Mouse (Mus musculus) CH12.LX (cell line): ENCODE measurements at regions not wholly inside any gene's neighbourhood (a gene's known extent, or its start where the extent isn't known, plus 50 kb on each side); places are given as distances from the start of the nearest gene placed in this dataset.
A peak's percentile ranks its signal among the peaks of the same experiment; 100 is the strongest.

Experiments used
- DNase-seq: peaks from one replicate; pipeline ENCODE4 v3.0.0-alpha.2; 2013; ENCODE audit errors: extremely low read depth
- H3K27ac ChIP-seq: 2 replicates; pipeline ENCODE4 v1.5.1; 2012; ENCODE audit warnings: low read depth, mild to moderate bottlenecking, control low read depth, moderate library complexity; ENCODE audit not compliant: insufficient read depth
- H3K27me3 ChIP-seq: replicated peaks from 2 replicates; pipeline ENCODE3; 2012; ENCODE audit warnings: inconsistent platforms
- H3K36me3 ChIP-seq, 2 experiments: replicated peaks in 1 of 2; 2 replicates each; pipeline versions ENCODE3 to v1.6.1; 2012; ENCODE audit warnings: inconsistent platforms in 1 of 2, low read length in 1 of 2, mild to moderate bottlenecking in 1 of 2, mixed read lengths in 1 of 2, moderate library complexity in 1 of 2; ENCODE audit not compliant: control insufficient read depth in 1 of 2, insufficient read depth in 1 of 2
- H3K4me1 ChIP-seq, 2 experiments: 2 replicates each; pipeline ENCODE4 v1.6.1; 2012; ENCODE audit warnings: inconsistent platforms in 1 of 2, moderate library complexity in 1 of 2; ENCODE audit not compliant: insufficient read depth in 2 of 2, control insufficient read depth in 1 of 2
- H3K4me2 ChIP-seq: 2 replicates; pipeline ENCODE4 v1.6.1; 2012; ENCODE audit warnings: low read depth, mild to moderate bottlenecking, control low read depth; ENCODE audit not compliant: poor library complexity, insufficient read depth, severe bottlenecking
- H3K4me3 ChIP-seq, 3 experiments: fragments of 150-350 bp in 1 of 3; sonication (generic) in 1 of 3; replicated peaks in 1 of 3; 2 replicates each; pipeline versions ENCODE3 to v1.5.1; 2011 to 2012; ENCODE audit warnings: low read depth in 2 of 3, low read length in 2 of 3, mild to moderate bottlenecking in 2 of 3, moderate library complexity in 2 of 3, control low read depth in 1 of 3, improper control_type of control experiment in 1 of 3, inconsistent platforms in 1 of 3, mixed read lengths in 1 of 3; ENCODE audit not compliant: poor library complexity in 1 of 3
- H3K79me2 ChIP-seq: replicated peaks from 2 replicates; pipeline ENCODE4 v1.6.1; 2012; ENCODE audit warnings: mild to moderate bottlenecking, moderate library complexity; ENCODE audit not compliant: control insufficient read depth, poor library complexity, insufficient read depth, severe bottlenecking; ENCODE audit errors: extremely low read depth
- H3K9ac ChIP-seq: 2 replicates; pipeline ENCODE4 v1.6.1; 2012; ENCODE audit warnings: low read depth, mild to moderate bottlenecking, control low read depth, moderate library complexity; ENCODE audit not compliant: insufficient read depth
- H3K9me3 ChIP-seq: replicated peaks from 2 replicates; pipeline ENCODE3; 2012; ENCODE audit warnings: low read length, inconsistent platforms, mixed read lengths
- CTCF ChIP-seq, 2 experiments: IDR thresholded peaks in 1 of 2; conservative IDR thresholded peaks in 1 of 2; 2 replicates each; pipeline ENCODE4 v1.5.1; 2011 to 2012; ENCODE audit warnings: low read depth in 2 of 2, low read length in 2 of 2, improper control_type of control experiment in 1 of 2, inconsistent platforms in 1 of 2, mild to moderate bottlenecking in 1 of 2, moderate library complexity in 1 of 2
- E2F4 ChIP-seq: IDR thresholded peaks from 2 replicates; pipeline ENCODE4 v1.6.1; 2011; ENCODE audit warnings: low read depth, low read length, improper control_type of control experiment; ENCODE audit not compliant: insufficient replicate concordance
- ELF1 ChIP-seq: IDR thresholded peaks from 2 replicates; pipeline ENCODE4 v1.6.1; 2014; ENCODE audit warnings: low read depth, mild to moderate bottlenecking, inconsistent platforms, low read length, improper control_type of control experiment
- EP300 ChIP-seq: IDR thresholded peaks from 2 replicates; pipeline ENCODE4 v1.6.1; 2011; ENCODE audit warnings: low read length, improper control_type of control experiment
- GABPA ChIP-seq: IDR thresholded peaks from 2 replicates; pipeline ENCODE4 v1.6.1; 2012; ENCODE audit warnings: low read depth, low read length, improper control_type of control experiment, inconsistent platforms; ENCODE audit not compliant: insufficient replicate concordance
- HCFC1 ChIP-seq: IDR thresholded peaks from 2 replicates; pipeline ENCODE4 v1.6.1; 2012; ENCODE audit warnings: low read depth, mild to moderate bottlenecking, inconsistent platforms, low read length, improper control_type of control experiment
- JUN ChIP-seq: IDR thresholded peaks from 2 replicates; pipeline ENCODE4 v1.6.1; 2011; ENCODE audit warnings: low read depth, mild to moderate bottlenecking, low read length, improper control_type of control experiment, moderate library complexity; ENCODE audit not compliant: insufficient read depth
- JUND ChIP-seq: conservative IDR thresholded peaks from 2 replicates; pipeline ENCODE4 v1.6.1; 2011; ENCODE audit warnings: low read depth, low read length, improper control_type of control experiment
- MAX ChIP-seq: IDR thresholded peaks from 2 replicates; pipeline ENCODE4 v1.6.1; 2011; ENCODE audit warnings: low read length, improper control_type of control experiment
- MAZ ChIP-seq: IDR thresholded peaks from 2 replicates; pipeline ENCODE4 v1.6.1; 2012; ENCODE audit warnings: low read depth, mild to moderate bottlenecking, inconsistent platforms, low read length, improper control_type of control experiment, moderate library complexity
- MXI1 ChIP-seq: IDR thresholded peaks from 2 replicates; pipeline ENCODE4 v1.6.1; 2011; ENCODE audit warnings: mild to moderate bottlenecking, low read depth, low read length, improper control_type of control experiment
- MYC ChIP-seq: IDR thresholded peaks from 2 replicates; pipeline ENCODE4 v1.6.1; 2011; ENCODE audit warnings: low read depth, mild to moderate bottlenecking, improper control_type of control experiment, low read length
- NELFE ChIP-seq: IDR thresholded peaks from 2 replicates; pipeline ENCODE4 v1.6.1; 2011; ENCODE audit warnings: low read depth, low read length, improper control_type of control experiment
- PAX5 ChIP-seq: IDR thresholded peaks from 2 replicates; pipeline ENCODE4 v1.6.1; 2012; ENCODE audit warnings: low read length, inconsistent platforms, mixed read lengths
- POLR2AphosphoS2 ChIP-seq: IDR thresholded peaks from 2 replicates; pipeline ENCODE4 v1.6.1; 2011; ENCODE audit warnings: low read depth, low read length, improper control_type of control experiment
- RAD21 ChIP-seq: IDR thresholded peaks from 2 replicates; pipeline ENCODE4 v1.6.1; 2011; ENCODE audit warnings: low read depth, mild to moderate bottlenecking, low read length, improper control_type of control experiment, moderate library complexity
- RCOR1 ChIP-seq: conservative IDR thresholded peaks from 2 replicates; pipeline ENCODE4 v1.6.1; 2012; ENCODE audit warnings: low read depth, mild to moderate bottlenecking, inconsistent platforms, low read length, improper control_type of control experiment
- SIN3A ChIP-seq: IDR thresholded peaks from 2 replicates; pipeline ENCODE4 v1.6.1; 2012; ENCODE audit warnings: low read length, improper control_type of control experiment, inconsistent platforms
- SMC3 ChIP-seq: IDR thresholded peaks from 2 replicates; pipeline ENCODE4 v1.6.1; 2011; ENCODE audit warnings: low read depth, low read length, improper control_type of control experiment
- TBP ChIP-seq: conservative IDR thresholded peaks from 2 replicates; pipeline ENCODE4 v1.6.1; 2011; ENCODE audit warnings: low read depth, low read length, improper control_type of control experiment
- ZC3H11A ChIP-seq: IDR thresholded peaks from 2 replicates; pipeline ENCODE4 v1.6.1; 2012; ENCODE audit warnings: low read depth, mild to moderate bottlenecking, inconsistent platforms, low read length, improper control_type of control experiment
- ZKSCAN1 ChIP-seq: IDR thresholded peaks from 2 replicates; pipeline ENCODE4 v1.6.1; 2012; ENCODE audit warnings: low read depth, inconsistent platforms, low read length, improper control_type of control experiment, borderline replicate concordance
- ZMIZ1 ChIP-seq: IDR thresholded peaks from 2 replicates; pipeline ENCODE4 v1.6.1; 2012; ENCODE audit warnings: low read depth, mild to moderate bottlenecking, inconsistent platforms, low read length, improper control_type of control experiment
- ZNF384 ChIP-seq: IDR thresholded peaks from 2 replicates; pipeline ENCODE4 v1.6.1; 2012; ENCODE audit warnings: low read depth, low read length, improper control_type of control experiment, inconsistent platforms
- dilution Hi-C: fragments of 300-500 bp; cut with MboI; formaldehyde crosslinking; loops from 2 replicates; pipeline ENCODE4 v1.14.3; 2020; ENCODE audit warnings: low sequenced_read_pairs; ENCODE audit not compliant: extremely low pct_unique_long_range_greater_than_20kb, extremely low pct_ligation_motif_present
- in situ Hi-C: fragments of 300-500 bp; cut with MboI; formaldehyde crosslinking; loops from 3 replicates; pipeline ENCODE4 v1.14.3; 2019; ENCODE audit warnings: low sequenced_read_pairs, low pct_ligation_motif_present, low pct_unique_long_range_greater_than_20kb, mixed read lengths

DNA sequence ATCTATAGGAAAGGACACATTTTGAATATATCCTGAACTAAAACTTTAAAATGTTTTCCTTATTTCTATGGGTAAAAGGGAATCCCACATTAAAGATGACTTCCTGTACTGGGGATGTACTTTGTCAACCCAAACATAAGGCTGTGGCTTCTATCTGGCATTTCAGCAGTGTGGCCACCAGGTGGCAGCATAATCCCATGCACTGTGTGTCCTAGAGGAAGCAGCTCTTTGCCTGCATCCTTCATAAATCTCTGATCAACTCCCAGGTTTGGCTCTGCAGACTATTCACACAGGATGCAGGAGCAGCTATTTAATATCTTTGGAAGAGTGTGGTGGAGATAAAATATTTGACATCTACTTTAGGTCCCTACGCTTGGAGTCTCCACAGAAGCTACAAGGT lies 59.1 kb downstream of the Bmp15 start:
- H3K27me3 ChIP-seq, result no peaks in the 10 kb centered on the region
- H3K79me2 ChIP-seq, result no peaks in the 10 kb centered on the region
- TF ChIP-seq POLR2AphosphoS2 (no peak), ELF1 (no peak), MAZ (no peak), SMC3 (peak; percentile 71), ZNF384 (no peak), JUND (no peak), MXI1 (no peak), CTCF (conservative IDR thresholded peaks at IDR 0.05 in 1 of 2, IDR thresholded peaks at IDR 0.05 in 1 of 2; ENCODE audit: low read depth in 2 of 2, low read length in 2 of 2) (peak; percentile 60 to 73), MYC (no peak), SIN3A (no peak), ZC3H11A (no peak), EP300 (no peak), GABPA (no peak), E2F4 (no peak), PAX5 (no peak), ZKSCAN1 (no peak), JUN (no peak), NELFE (no peak), RCOR1 (no peak), ZMIZ1 (no peak), RAD21 (peak; percentile 78), MAX (no peak)
- no peak overlapping the region for H3K4me2 ChIP-seq
- H3K27ac ChIP-seq, result no peak overlapping the region
- in situ Hi-C loops (loop anchor here (25.0 kb wide), 1 partner anchor 226 kb away; no protein-coding TSS in a partner anchor), dilution Hi-C loops (no loop called here)
- H3K36me3 ChIP-seq, result no peaks in the 10 kb centered on the region
- H3K4me1 ChIP-seq, result no peaks in the 10 kb centered on the region
- peak; percentile 48 for DNase-seq
- H3K4me3 ChIP-seq, result no peak overlapping the region
- no peak overlapping the region for H3K9ac ChIP-seq
- no peaks in the 10 kb centered on the region for H3K9me3 ChIP-seq

DNA sequence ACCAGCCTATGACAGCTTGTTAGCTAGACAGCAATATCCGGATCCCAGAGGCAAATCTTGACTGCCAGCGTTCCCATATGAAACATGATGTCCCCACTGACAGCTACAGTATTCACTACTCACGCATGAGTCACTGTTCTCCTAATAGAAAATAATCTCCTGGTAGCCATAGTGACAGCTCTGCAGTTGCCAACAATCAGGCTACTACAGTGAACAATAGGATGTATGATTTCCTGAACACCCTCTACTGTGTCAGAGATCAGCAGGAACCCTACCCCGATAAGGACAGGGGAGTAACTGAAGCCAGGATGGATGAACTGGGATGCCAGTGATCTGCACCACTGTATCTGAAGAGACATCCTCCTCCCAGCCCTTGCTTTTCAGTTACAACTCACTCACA lies 62.0 kb downstream of the Bmp15 start:
- H3K4me3 ChIP-seq, result no peak overlapping the region
- H3K27me3 ChIP-seq, result no peaks in the 10 kb centered on the region
- H3K4me1 ChIP-seq, result no peaks in the 10 kb centered on the region
- H3K36me3 ChIP-seq, result no peaks in the 10 kb centered on the region
- in situ Hi-C loops (loop anchor here (25.0 kb wide), 1 partner anchor 229 kb away; no protein-coding TSS in a partner anchor), dilution Hi-C loops (no loop called here)
- H3K27ac ChIP-seq, result no peak overlapping the region
- H3K79me2 ChIP-seq, result no peaks in the 10 kb centered on the region
- TF ChIP-seq HCFC1 (no peak), POLR2AphosphoS2 (no peak), ELF1 (no peak), GABPA (no peak), SMC3 (no peak), TBP (no peak)
- TF ChIP-seq, all 38 proteins: peak for 0
- Histone ChIP-seq H3K9ac (no peak overlapping the region), H3K4me2 (no peak overlapping the region), H3K9me3 (no peaks in the 10 kb centered on the region)
- DNase-seq, result no peak
